19 mouse cellular contexts compared by ENCODE assay signal in the genomic region with DNA sequence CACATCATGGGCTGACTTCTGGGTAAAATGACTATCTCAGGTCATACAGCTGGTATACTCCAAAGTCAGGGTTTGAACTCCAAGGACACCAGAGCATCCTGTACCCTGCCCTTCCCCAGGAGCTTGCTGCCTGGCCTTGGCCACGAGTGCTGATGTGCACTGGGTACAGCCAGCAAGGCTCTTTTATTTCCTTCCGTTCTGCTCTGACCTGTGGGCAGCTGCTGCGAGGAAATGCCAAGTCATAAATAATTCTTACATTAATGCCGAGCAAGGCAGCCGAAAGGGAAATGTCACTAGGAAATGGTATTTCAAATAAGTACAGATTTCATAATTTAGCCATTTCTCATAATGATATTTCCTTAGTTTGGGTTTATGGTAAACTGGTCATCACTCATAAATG. TPM values are rescaled to one million over a fixed set of nuclear protein-coding genes. Genes with fewer than 3 reads are reported as not detected.
A peak's percentile ranks its signal among the peaks of the same experiment; 100 is the strongest.
DNase-seq lines count a peak whose midpoint lies in the region; ATAC-seq and TF ChIP-seq lines count a peak whose summit lies in the region.
"Had no signal": no experiment of that assay in that cellular context is flagged by ENCODE, and none has a peak within 500 bp of the region (broad histone marks: within the 10 kb centered on the region; RNA-seq: fewer than 3 reads in every experiment).

No protein-coding gene starts in this region.

- H3K4me2 ChIP-seq in kidney, embryonic 14.5 days (replicated peaks; ENCODE audit: low read depth, low read length): no peak overlapping the region
- H3K4me2 ChIP-seq: heart, embryonic 15.5 days had no signal

- H3K4me3 ChIP-seq in kidney, embryonic 14.5 days (ENCODE audit: low read length): no peak overlapping the region
- no peak overlapping the region for H3K4me3 ChIP-seq in bone marrow, adult 2 months (replicated peaks; ENCODE audit: control insufficient read depth, low read depth, low read length)
- no peak overlapping the region for H3K4me3 ChIP-seq in macrophage (ENCODE audit: inconsistent target)
- no peak overlapping the region for H3K4me3 ChIP-seq in thymus, adult 2 months (ENCODE audit: control insufficient read depth, insufficient read depth, low read length)
- H3K4me3 ChIP-seq: embryonic facial prominence, embryonic 10.5 days; heart, embryonic 15.5 days; limb, embryonic 10.5 days; midbrain, embryonic 10.5 days had no signal

- no peaks in the 10 kb centered on the region; the same call in 1 of the 2 replicates for H3K4me1 ChIP-seq in kidney, embryonic 14.5 days (ENCODE audit: control insufficient read depth, insufficient read depth, low read length)
- H3K4me1 ChIP-seq in bone marrow, adult 2 months (ENCODE audit: control insufficient read depth, insufficient read depth, low read length): peaks cover 5% of the 10 kb centered on the region
- H3K4me1 ChIP-seq in thymus, adult 2 months (replicated peaks; ENCODE audit: control insufficient read depth, insufficient read depth, low read length): peaks cover 5% of the 10 kb centered on the region; the same call in 1 of the 2 replicates
- H3K4me1 ChIP-seq: heart, embryonic 15.5 days; midbrain, embryonic 10.5 days had no signal

- DNase-seq in kidney, adult 11 months: peak; percentile 28
- peak; percentile 30 to 36 for DNase-seq in kidney, postnatal 36 days
- no peak for DNase-seq in thymus, adult 2 months
- no peak for DNase-seq in urinary bladder, postnatal 25 days (ENCODE audit: low spot score)
- no peak for DNase-seq in right cerebral cortex, postnatal 10 days (ENCODE audit: low spot score in 2 of 2)
- DNase-seq: cerebellum, adult 18-20 months; gastrocnemius, postnatal 10 days; retina, postnatal 1 day had no signal

- H3K36me3 ChIP-seq in kidney, embryonic 14.5 days (ENCODE audit: control insufficient read depth, insufficient read depth, low read length): no peaks in the 10 kb centered on the region
- no peaks in the 10 kb centered on the region for H3K36me3 ChIP-seq in macrophage (ENCODE audit: inconsistent target)
- no peaks in the 10 kb centered on the region for H3K36me3 ChIP-seq in thymus, adult 2 months (ENCODE audit: control insufficient read depth, insufficient read depth, low read length)
- H3K36me3 ChIP-seq: embryonic facial prominence, embryonic 10.5 days; heart, embryonic 15.5 days; limb, embryonic 10.5 days; midbrain, embryonic 10.5 days had no signal

- no peak; the same call in 1 of the 2 replicates for TF ChIP-seq POLR2A in bone marrow, adult 2 months (IDR thresholded peaks at IDR 0.05; ENCODE audit: borderline replicate concordance, control insufficient read depth, low read depth, low read length)
- TF ChIP-seq POLR2A in thymus, adult 2 months (IDR thresholded peaks at IDR 0.05; ENCODE audit: control insufficient read depth, extremely low read depth, insufficient read depth, low read length, poor library complexity): no peak

- no peak for ATAC-seq in kidney, embryonic 14.5 days (ENCODE audit: low FRiP score, low TSS enrichment)
- ATAC-seq: activated CD4-positive, CD25-positive, alpha-beta regulatory T cell, adult 4 months; hindbrain, postnatal 0 days had no signal

- no peaks in the 10 kb centered on the region for H3K9me3 ChIP-seq in kidney, embryonic 14.5 days (ENCODE audit: control insufficient read depth, low read length)
- H3K9me3 ChIP-seq: embryonic facial prominence, embryonic 10.5 days; heart, embryonic 15.5 days; limb, embryonic 10.5 days; midbrain, embryonic 10.5 days had no signal

- no peaks in the 10 kb centered on the region for H3K27me3 ChIP-seq in kidney, embryonic 14.5 days (ENCODE audit: control insufficient read depth, insufficient read depth, low read length)
- H3K27me3 ChIP-seq in thymus, adult 2 months (ENCODE audit: control insufficient read depth, insufficient read depth, low read length): no peaks in the 10 kb centered on the region
- H3K27me3 ChIP-seq: heart, embryonic 15.5 days had no signal

- H3K27ac ChIP-seq in kidney, embryonic 14.5 days (ENCODE audit: low read depth, low read length): no peak overlapping the region
- H3K27ac ChIP-seq in bone marrow, adult 2 months (ENCODE audit: control insufficient read depth, insufficient read depth, low read depth, low read length, poor library complexity): peak overlapping the region; percentile 49; the same call in 1 of the 2 replicates
- H3K27ac ChIP-seq in macrophage: peak overlapping the region; percentile 96
- no peak overlapping the region for H3K27ac ChIP-seq in thymus, adult 2 months (ENCODE audit: control insufficient read depth, insufficient read depth, low read length)
- H3K27ac ChIP-seq: embryonic facial prominence, embryonic 10.5 days; heart, embryonic 15.5 days; hindbrain, postnatal 0 days; limb, embryonic 10.5 days; midbrain, embryonic 10.5 days had no signal

- no peaks in the 10 kb centered on the region for H3K79me2 ChIP-seq in macrophage (ENCODE audit: inconsistent target)

- no peak overlapping the region for H3K9ac ChIP-seq in kidney, embryonic 14.5 days (ENCODE audit: low read depth, low read length)
- H3K9ac ChIP-seq: heart, embryonic 15.5 days had no signal

- 28% methylated on average over 5 of the region's 5 CpGs for WGBS in kidney, embryonic 14.5 days
- WGBS in bone marrow, adult 2 months: 4% methylated on average over 5 of the region's 5 CpGs
- WGBS in macrophage (ENCODE audit: missing documents): 2% methylated on average over 5 of the region's 5 CpGs
- WGBS in thymus, adult 2 months: 27% methylated on average over 5 of the region's 5 CpGs

- no peak for TF ChIP-seq CTCF in bone marrow, adult 2 months (IDR thresholded peaks at IDR 0.05; ENCODE audit: control insufficient read depth, insufficient read depth, low read length)
- TF ChIP-seq CTCF in thymus, adult 2 months (IDR thresholded peaks at IDR 0.05; ENCODE audit: borderline replicate concordance, control insufficient read depth, extremely low read depth, insufficient read depth, low read length, poor library complexity): no peak

RNA-seq across cellular contexts. Expression of a gene that starts 27.3 kb away (rescaled TPM):
- not detected in 2 replicates for polyA plus RNA-seq in kidney, embryonic 14.5 days (2014; fragmentation: Nextera tagmentation; extraction: Ambion mirVana)
- polyA plus RNA-seq in bone marrow, adult 2 months (2011; ENCODE audit: insufficient read depth, insufficient read length, low replicate concordance, missing spikeins): not detected in 2 replicates
- not detected for total RNA-seq in macrophage (2018; cell fraction: chromatin; rRNA removed)
- not detected for total RNA-seq in macrophage (2018; cell fraction: cytosol; rRNA removed)
- not detected for total RNA-seq in macrophage (2018; cell fraction: nucleus; rRNA removed)
- polyA plus RNA-seq in macrophage (2018): not detected in 3 replicates
- polyA plus RNA-seq in thymus, adult 2 months (2012; rRNA removed): not detected in 2 replicates
- total RNA-seq: gastrocnemius, postnatal 10 days; hindbrain, postnatal 0 days; layer of hippocampus, postnatal 10 days had no signal
- polyA plus RNA-seq: activated CD4-positive, CD25-positive, alpha-beta regulatory T cell, adult 4 months; embryonic facial prominence, embryonic 10.5 days; heart, embryonic 15.5 days; hindbrain, postnatal 0 days; limb, embryonic 10.5 days; midbrain, embryonic 10.5 days; neural tube, embryonic 11.5 days had no signal

RNA-seq across cellular contexts. Expression of a gene that starts 30.0 kb away (rescaled TPM):
- 3.8 TPM in 2 replicates for polyA plus RNA-seq in kidney, embryonic 14.5 days (2014; fragmentation: Nextera tagmentation; extraction: Ambion mirVana)
- not detected in 2 replicates for polyA plus RNA-seq in bone marrow, adult 2 months (2011; ENCODE audit: insufficient read depth, insufficient read length, low replicate concordance, missing spikeins)
- not detected for total RNA-seq in macrophage (2018; cell fraction: chromatin; rRNA removed)
- not detected for total RNA-seq in macrophage (2018; cell fraction: cytosol; rRNA removed)
- not detected for total RNA-seq in macrophage (2018; cell fraction: nucleus; rRNA removed)
- polyA plus RNA-seq in macrophage (2018): not detected in 3 replicates
- polyA plus RNA-seq in thymus, adult 2 months (2012; rRNA removed): 0.24 and 0.32 TPM in 2 replicates
- total RNA-seq: gastrocnemius, postnatal 10 days; hindbrain, postnatal 0 days; layer of hippocampus, postnatal 10 days had no signal
- polyA plus RNA-seq: heart, embryonic 15.5 days; hindbrain, postnatal 0 days; limb, embryonic 10.5 days; midbrain, embryonic 10.5 days had no signal

RNA-seq across cellular contexts. Expression of a gene that starts 41.0 kb away (rescaled TPM):
- polyA plus RNA-seq in kidney, embryonic 14.5 days (2014; fragmentation: Nextera tagmentation; extraction: Ambion mirVana): 27.9 and 47.8 TPM in 2 replicates
- 14.5 and 15.6 TPM in 2 replicates for polyA plus RNA-seq in bone marrow, adult 2 months (2011; ENCODE audit: insufficient read depth, insufficient read length, low replicate concordance, missing spikeins)
- total RNA-seq in macrophage (2018; cell fraction: chromatin; rRNA removed): 100 to 1,000 TPM in 4 of 26 experiments, 10 to 100 TPM in 22; 35.8 to 142 (median 48.2) TPM
- 10 to 100 TPM; 30.0 to 75.1 (median 37.3) TPM for total RNA-seq in macrophage (2018; cell fraction: cytosol; rRNA removed)
- 100 to 1,000 TPM in 1 of 26 experiments, 10 to 100 TPM in 25; 33.2 to 103 (median 46.5) TPM for total RNA-seq in macrophage (2018; cell fraction: nucleus; rRNA removed)
- polyA plus RNA-seq in macrophage (2018): 27.2 to 65.1 TPM (median 30.0 TPM) in 3 replicates
- 69.0 and 75.4 TPM in 2 replicates for polyA plus RNA-seq in thymus, adult 2 months (2012; rRNA removed)

Comparison
In these comparisons a context has a peak if more than half of its experiments do, and no peak if none do; other contexts are left out.
1. DNase-seq: peak in kidney, adult 11 months (single experiment) and kidney, postnatal 36 days (2 of 2); none in thymus, adult 2 months (single experiment), urinary bladder, postnatal 25 days (single experiment) and right cerebral cortex, postnatal 10 days (0 of 2).
2. H3K27ac ChIP-seq: peak in bone marrow, adult 2 months (single experiment) and macrophage (single experiment); none in kidney, embryonic 14.5 days (single experiment) and thymus, adult 2 months (single experiment).